Mouse (Mus musculus) kidney, adult 2 months (tissue): ENCODE measurements around the gene Mageb5. TPM values are rescaled to one million over a fixed set of nuclear protein-coding genes. Genes with fewer than 3 reads are reported as not detected.
"Not testable (repeated sequence)": the region's sequence is repeated elsewhere in the genome, so short reads cannot be mapped to it uniquely, and the experiment has no call there.

Source experiments
- DNase-seq: peaks from one replicate; pipeline ENCODE4 v3.0.0; 2021
- H3K27ac ChIP-seq: fragments of 200-500 bp; 2 replicates; pipeline ENCODE4 v1.5.1; 2012; ENCODE audit warnings: low read depth, low read length, control low read depth, inconsistent platforms; ENCODE audit not compliant: insufficient read depth
- H3K27me3 ChIP-seq: fragments of 200-500 bp; replicated peaks from 2 replicates; pipeline ENCODE4 v1.6.1; 2012; ENCODE audit warnings: mild to moderate bottlenecking, moderate library complexity, low read length, inconsistent platforms; ENCODE audit not compliant: control insufficient read depth, insufficient read depth
- H3K36me3 ChIP-seq: fragments of 200-500 bp; 2 replicates; pipeline ENCODE4 v1.6.1; 2012; ENCODE audit warnings: mild to moderate bottlenecking, moderate library complexity, low read length, inconsistent platforms; ENCODE audit not compliant: control insufficient read depth, insufficient read depth
- H3K4me1 ChIP-seq: fragments of 200-500 bp; 2 replicates; pipeline ENCODE4 v1.6.1; 2011; ENCODE audit warnings: low read length; ENCODE audit not compliant: control insufficient read depth, insufficient read depth
- H3K4me3 ChIP-seq: fragments of 200-500 bp; 2 replicates; pipeline ENCODE4 v1.5.1; 2011; ENCODE audit warnings: mild to moderate bottlenecking, low read depth, low read length, control low read depth; ENCODE audit not compliant: insufficient read depth
- WGBS: fragments of 180-500 bp; shearing (Covaris S2); methylation state at CpG from one replicate; pipeline ENCODE4 v1.1.7; 2018; 5-methylcytosine and 5-hydroxymethylcytosine counted together
- polyA plus RNA-seq: library from polyadenylated mRNA; depleted of rRNA; stranded (reverse); fragments of >200 nt; gene quantifications from 2 replicates; pipeline ENCODE4 v1.2.3, GENCODE M21; 2012; rRNA removed

The Mageb5 gene
- not detected in 2 replicates for polyA plus RNA-seq

GRCm38 (mm10) chrX:91782918-91783317 lies at the start of gene Mageb5:
TSS of gene Mageb5 (minus strand) at chrX:91783018.
- not testable (repeated sequence) for DNase-seq, H3K4me1 ChIP-seq, H3K27me3 ChIP-seq, H3K36me3 ChIP-seq, H3K27ac ChIP-seq, H3K4me3 ChIP-seq
- 67% methylated on average over 1 of the region's 1 CpGs for WGBS

- H3K36me3 ChIP-seq, H3K4me3 ChIP-seq, DNase-seq, H3K27ac ChIP-seq, H3K4me1 ChIP-seq, H3K27me3 ChIP-seq: not testable (repeated sequence)
- WGBS = no CpG with 5 or more reads among the region's 1 CpGs
These were observed 23.1 kb downstream of the Mageb5 start for GRCm38 (mm10) chrX:91759591-91760226.

Other genes starting within 250 kb of the Mageb5 start
- gene 1700084M14Rik, start 207.1 kb downstream of the Mageb5 start, polyA plus RNA-seq = not detected in 2 replicates
- not detected in 2 replicates for gene Gm14781, start 150.8 kb downstream of the Mageb5 start, polyA plus RNA-seq
- not detected in 2 replicates for gene Mageb1, start 233.3 kb upstream of the Mageb5 start, polyA plus RNA-seq